Mouse (Mus musculus): Measurements from ENCODE around the gene Agap1. TPM values are rescaled to one million over a fixed set of nuclear protein-coding genes. Genes with fewer than 3 reads are reported as not detected.

Agap1 gene
- polyA plus RNA-seq, 1 experiment = 30.0 TPM

- Histone ChIP-seq H3K4me3 (ENCODE audit: insufficient read depth, low read depth, low read length) (no peak overlapping the region), H3K4me1 (ENCODE audit: control insufficient read depth, insufficient read depth, low read length) (peaks cover 13% of the 10 kb centered on the region), H3K27ac (ENCODE audit: insufficient read depth, low read depth, low read length) (no peak overlapping the region)
- TF ChIP-seq POLR2A (IDR thresholded peaks at IDR 0.05; ENCODE audit: insufficient read depth, low read depth, low read length) (no peak), CTCF (IDR thresholded peaks at IDR 0.05; ENCODE audit: insufficient read depth, low read depth, low read length) (no peak)
- WGBS = 6% methylated on average over 19 of the region's 19 CpGs
Observed at GRCm38 (mm10) chr1:89934316-89935260, 480.0 kb downstream of the Agap1 start.

- Histone ChIP-seq H3K4me3 (ENCODE audit: insufficient read depth, low read depth, low read length) (no peak overlapping the region), H3K4me1 (ENCODE audit: control insufficient read depth, insufficient read depth, low read length) (peaks cover 9% of the 10 kb centered on the region), H3K27ac (ENCODE audit: insufficient read depth, low read depth, low read length) (no peak overlapping the region)
- 4% methylated on average over 29 of the region's 29 CpGs for WGBS
- TF ChIP-seq POLR2A (IDR thresholded peaks at IDR 0.05; ENCODE audit: insufficient read depth, low read depth, low read length) = no peak
- TF ChIP-seq CTCF (IDR thresholded peaks at IDR 0.05; ENCODE audit: insufficient read depth, low read depth, low read length) = no peak
Observed at GRCm38 (mm10) chr1:89935493-89936348, 481.1 kb downstream of the Agap1 start.

GRCm38 (mm10) chr1:89938884-89939595 is 484.4 kb downstream of the Agap1 start:
- no peak overlapping the region for H3K4me3 ChIP-seq (ENCODE audit: insufficient read depth, low read depth, low read length)
- H3K27ac ChIP-seq (ENCODE audit: insufficient read depth, low read depth, low read length) = no peak overlapping the region
- TF ChIP-seq CTCF (IDR thresholded peaks at IDR 0.05; ENCODE audit: insufficient read depth, low read depth, low read length) (no peak), POLR2A (IDR thresholded peaks at IDR 0.05; ENCODE audit: insufficient read depth, low read depth, low read length) (no peak)
- peaks cover 7% of the 10 kb centered on the region for H3K4me1 ChIP-seq (ENCODE audit: control insufficient read depth, insufficient read depth, low read length)
- 29% methylated on average over 16 of the region's 16 CpGs for WGBS

GRCm38 (mm10) chr1:89939596-89939960 is 485.0 kb downstream of the Agap1 start:
- no peak for TF ChIP-seq CTCF (IDR thresholded peaks at IDR 0.05; ENCODE audit: insufficient read depth, low read depth, low read length)
- no peak for TF ChIP-seq POLR2A (IDR thresholded peaks at IDR 0.05; ENCODE audit: insufficient read depth, low read depth, low read length)
- 27% methylated on average over 16 of the region's 16 CpGs for WGBS
- Histone ChIP-seq H3K4me3 (ENCODE audit: insufficient read depth, low read depth, low read length) (no peak overlapping the region), H3K27ac (ENCODE audit: insufficient read depth, low read depth, low read length) (no peak overlapping the region), H3K4me1 (ENCODE audit: control insufficient read depth, insufficient read depth, low read length) (peaks cover 7% of the 10 kb centered on the region)

- H3K27ac ChIP-seq (ENCODE audit: insufficient read depth, low read depth, low read length) = no peak overlapping the region
- H3K4me1 ChIP-seq (ENCODE audit: control insufficient read depth, insufficient read depth, low read length) = peaks cover 7% of the 10 kb centered on the region
- WGBS = 3% methylated on average over 32 of the region's 34 CpGs
- TF ChIP-seq POLR2A (IDR thresholded peaks at IDR 0.05; ENCODE audit: insufficient read depth, low read depth, low read length) (no peak), CTCF (IDR thresholded peaks at IDR 0.05; ENCODE audit: insufficient read depth, low read depth, low read length) (peak; percentile 32; the same call in 1 of the 2 replicates)
- H3K4me3 ChIP-seq (ENCODE audit: insufficient read depth, low read depth, low read length) = no peak overlapping the region
Observed at GRCm38 (mm10) chr1:89939981-89940726, 485.5 kb downstream of the Agap1 start.

GRCm38 (mm10) chr1:89940961-89941524 is 486.4 kb downstream of the Agap1 start:
- 10% methylated on average over 15 of the region's 15 CpGs for WGBS
- Histone ChIP-seq H3K27ac (ENCODE audit: insufficient read depth, low read depth, low read length) (no peak overlapping the region), H3K4me1 (ENCODE audit: control insufficient read depth, insufficient read depth, low read length) (peaks cover 7% of the 10 kb centered on the region), H3K4me3 (ENCODE audit: insufficient read depth, low read depth, low read length) (no peak overlapping the region)
- TF ChIP-seq POLR2A (IDR thresholded peaks at IDR 0.05; ENCODE audit: insufficient read depth, low read depth, low read length) = no peak
- no peak for TF ChIP-seq CTCF (IDR thresholded peaks at IDR 0.05; ENCODE audit: insufficient read depth, low read depth, low read length)

GRCm38 (mm10) chr1:89941701-89942381 is 487.2 kb downstream of the Agap1 start:
- WGBS = 3% methylated on average over 40 of the region's 40 CpGs
- Histone ChIP-seq H3K4me1 (ENCODE audit: control insufficient read depth, insufficient read depth, low read length) (peaks cover 7% of the 10 kb centered on the region), H3K4me3 (ENCODE audit: insufficient read depth, low read depth, low read length) (no peak overlapping the region), H3K27ac (ENCODE audit: insufficient read depth, low read depth, low read length) (no peak overlapping the region)
- TF ChIP-seq CTCF (IDR thresholded peaks at IDR 0.05; ENCODE audit: insufficient read depth, low read depth, low read length) (no peak), POLR2A (IDR thresholded peaks at IDR 0.05; ENCODE audit: insufficient read depth, low read depth, low read length) (no peak)
